Mouse (Mus musculus) heart, adult 2 months (tissue): Measurements from ENCODE around the gene H2-K1. TPM values are rescaled to one million over a fixed set of nuclear protein-coding genes. Genes with fewer than 3 reads are reported as not detected.

Experiments
- DNase-seq, 2 experiments: peaks; one replicate each; pipeline ENCODE4 v3.0.0; 2021
- H3K27ac ChIP-seq: fragments of 200-600 bp; 2 replicates; pipeline ENCODE4 v1.8.1; 2022
- H3K27me3 ChIP-seq: fragments of 200-500 bp; 2 replicates; pipeline ENCODE4 v1.6.1; 2012; ENCODE audit warnings: mild to moderate bottlenecking, low read length, inconsistent platforms, mixed read lengths; ENCODE audit not compliant: control insufficient read depth, insufficient read depth
- H3K36me3 ChIP-seq: fragments of 200-500 bp; 2 replicates; pipeline ENCODE4 v1.6.1; 2012; ENCODE audit warnings: low read length, inconsistent platforms; ENCODE audit not compliant: control insufficient read depth, insufficient read depth
- H3K4me1 ChIP-seq: fragments of 200-500 bp; 2 replicates; pipeline ENCODE4 v1.6.1; 2011; ENCODE audit warnings: low read length; ENCODE audit not compliant: control insufficient read depth, insufficient read depth
- H3K4me3 ChIP-seq: fragments of 200-600 bp; 2 replicates; pipeline ENCODE4 v1.8.1; 2022
- H3K79me2 ChIP-seq: fragments of 200-500 bp; replicated peaks from 2 replicates; pipeline ENCODE4 v1.6.1; 2012; ENCODE audit warnings: mild to moderate bottlenecking, inconsistent platforms, low read length, moderate library complexity, mixed read lengths; ENCODE audit not compliant: control insufficient read depth, insufficient read depth
- H3K9ac ChIP-seq: fragments of 200-500 bp; 2 replicates; pipeline ENCODE4 v1.6.1; 2012; ENCODE audit warnings: low read depth, mild to moderate bottlenecking, control low read depth, inconsistent platforms, low read length, mixed read lengths
- CTCF ChIP-seq: fragments of 200-600 bp; IDR thresholded peaks from 2 replicates; pipeline ENCODE4 v1.8.1; 2022; ENCODE audit warnings: antibody characterized with exemption, mild to moderate bottlenecking, moderate library complexity
- EP300 ChIP-seq: fragments of 200-500 bp; IDR thresholded peaks from 2 replicates; pipeline ENCODE4 v1.6.1; 2011; ENCODE audit warnings: low read depth, low read length, control low read depth; ENCODE audit not compliant: insufficient read depth
- POLR2A ChIP-seq: fragments of 200-500 bp; IDR thresholded peaks from 2 replicates; pipeline ENCODE4 v1.6.1; 2011; ENCODE audit warnings: mild to moderate bottlenecking, low read depth, low read length, control low read depth; ENCODE audit not compliant: insufficient read depth
- WGBS: fragments of 180-500 bp; shearing (Covaris S2); methylation state at CpG from one replicate; pipeline ENCODE4 v1.1.7; 2018; 5-methylcytosine and 5-hydroxymethylcytosine counted together
- intact Hi-C: fragments of 180-260 bp; cut with DNase I; formaldehyde crosslinking; loops from one replicate; pipeline ENCODE4 v1.15.1; 2025
- polyA plus RNA-seq: library from polyadenylated mRNA; depleted of rRNA; stranded (reverse); fragments of >200 nt; gene quantifications from 2 replicates; pipeline ENCODE4 v1.2.3, GENCODE M21; 2012
- total RNA-seq, 2 experiments: library from RNA; stranded (reverse); gene quantifications; 2 replicates each; pipeline ENCODE4 v1.2.3; 2021

Gene H2-K1
- total and polyA plus RNA-seq, 3 experiments, result 103 to 1,075 (median 117) TPM

DNA sequence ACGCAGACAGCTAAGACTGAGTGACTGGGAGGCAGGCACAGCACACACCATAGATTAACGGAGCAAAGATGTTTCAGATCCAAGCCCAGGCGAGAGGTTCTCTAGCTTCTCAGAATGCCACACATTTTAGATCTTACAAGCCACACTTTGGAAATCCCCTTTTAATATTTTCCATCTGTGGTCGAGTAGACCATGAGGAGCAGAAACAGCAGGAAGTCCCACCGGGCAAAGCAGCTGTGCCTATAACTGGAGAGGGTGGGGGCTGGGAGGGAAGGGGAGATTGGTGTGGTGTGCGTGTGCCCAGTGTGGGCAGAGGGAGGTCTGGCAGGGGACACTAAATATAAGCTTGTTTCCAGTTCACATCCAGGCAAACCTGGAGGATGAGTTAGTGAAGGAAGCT is 42.7 kb downstream of the H2-K1 start:
- no peak overlapping the region for H3K27ac ChIP-seq
- WGBS, result 81% methylated on average over 6 of the region's 6 CpGs
- no peaks in the 10 kb centered on the region for H3K79me2 ChIP-seq
- DNase-seq, result no peak
- no peak overlapping the region for H3K9ac ChIP-seq
- no peak overlapping the region for H3K4me3 ChIP-seq
- peaks cover 3% of the 10 kb centered on the region; the same call in 1 of the 2 replicates for H3K36me3 ChIP-seq
- intact Hi-C loops, result no loop called here
- peaks cover 4% of the 10 kb centered on the region; the same call in 1 of the 2 replicates for H3K4me1 ChIP-seq
- no peaks in the 10 kb centered on the region for H3K27me3 ChIP-seq
- no peak for TF ChIP-seq POLR2A
- TF ChIP-seq EP300, result no peak
- TF ChIP-seq CTCF, result no peak

DNA sequence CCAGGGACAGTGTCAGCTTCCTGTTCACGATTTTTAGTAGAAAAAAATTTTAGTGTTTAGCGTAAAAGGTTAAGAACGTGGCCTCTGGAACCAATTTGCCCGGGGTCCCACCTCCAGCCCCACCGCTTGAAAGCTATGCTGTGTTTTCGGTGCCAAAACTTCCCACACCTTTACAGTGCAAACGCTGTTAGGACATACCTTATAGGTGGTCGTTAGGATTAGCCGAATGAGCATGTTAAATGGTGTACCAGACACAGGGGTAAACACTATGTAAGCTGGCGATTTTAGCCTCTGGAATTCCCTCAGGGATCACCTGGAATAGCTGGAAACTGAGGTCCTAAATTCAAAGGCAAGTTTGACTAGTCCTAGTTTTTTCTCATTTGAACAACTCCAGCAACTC is 43.8 kb downstream of the H2-K1 start:
- WGBS, result 6% methylated on average over 10 of the region's 10 CpGs
- no peaks in the 10 kb centered on the region for H3K79me2 ChIP-seq
- intact Hi-C loops, result no loop called here
- peak overlapping the region; percentile 94 for H3K27ac ChIP-seq
- no peak for DNase-seq
- no peaks in the 10 kb centered on the region for H3K27me3 ChIP-seq
- H3K9ac ChIP-seq, result peak overlapping the region; percentile 82
- H3K4me1 ChIP-seq, result peaks cover 4% of the 10 kb centered on the region; the same call in 1 of the 2 replicates
- TF ChIP-seq POLR2A (no peak), EP300 (no peak), CTCF (no peak)
- peak overlapping the region; percentile 99 for H3K4me3 ChIP-seq
- peaks cover 3% of the 10 kb centered on the region; the same call in 1 of the 2 replicates for H3K36me3 ChIP-seq

DNA sequence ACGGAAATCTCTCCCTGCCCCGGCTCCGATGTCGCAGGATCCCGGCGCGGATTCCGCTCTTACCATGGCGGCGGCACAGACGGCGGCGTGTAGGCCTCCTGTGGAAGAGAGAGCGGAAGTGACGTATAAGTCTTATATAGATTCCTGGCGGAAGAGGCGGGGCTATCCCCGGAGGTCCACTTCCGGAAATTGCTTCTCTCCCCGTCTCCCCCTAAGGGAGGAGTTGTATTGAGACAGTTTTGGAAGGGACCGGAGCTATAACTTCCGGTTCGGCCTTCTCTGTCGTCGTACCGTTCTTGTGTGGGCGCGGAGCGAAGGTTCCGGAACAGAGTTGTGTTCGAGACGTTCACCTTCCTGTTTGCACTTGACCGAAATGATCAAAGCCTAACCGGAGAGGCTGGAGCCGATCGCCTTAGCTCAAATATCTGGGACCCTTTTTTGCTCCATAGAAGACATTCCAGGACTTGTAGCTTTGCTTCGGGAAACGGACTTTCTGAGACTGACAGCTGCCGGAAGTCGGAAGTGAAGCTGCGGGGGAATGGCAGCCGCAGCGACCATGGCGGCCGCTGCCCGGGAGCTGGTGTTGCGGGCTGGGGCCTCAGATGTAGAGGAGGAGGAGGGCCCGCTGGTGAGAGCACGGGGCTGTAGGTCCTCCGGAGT is 44.5 kb downstream of the H2-K1 start, which contains the start of the genes Vps52 and Rps18:
Gene Vps52, plus strand, starts transcription at position 258 of the 660 bp plus-strand sequence.
Gene Rps18, minus strand, starts transcription at position 447 of the 660 bp plus-strand sequence.
- Histone ChIP-seq H3K27ac (peak within 1 kb of the TSS; percentile 94), H3K4me3 (peak within 1 kb of the TSS; percentile 99), H3K79me2 (no peaks in the 10 kb centered on the region), H3K9ac (peak within 1 kb of the TSS; percentile 86), H3K36me3 (peaks cover 3% of the 10 kb centered on the region; the same call in 1 of the 2 replicates), H3K27me3 (no peaks in the 10 kb centered on the region), H3K4me1 (peaks cover 5% of the 10 kb centered on the region; the same call in 1 of the 2 replicates)
- WGBS, result under 1% methylated on average over 50 of the region's 50 CpGs
- DNase-seq, result peak; percentile 94 to 96
- TF ChIP-seq POLR2A (peak; percentile 96), EP300 (peak; percentile 72), CTCF (peak; percentile 49)
- intact Hi-C loops, result loop anchor here (1.0 to 2.0 kb wide), 2 partner anchors 15 to 71 kb away; partner anchors contain the start of genes Pfdn6 and Wdr46

DNA sequence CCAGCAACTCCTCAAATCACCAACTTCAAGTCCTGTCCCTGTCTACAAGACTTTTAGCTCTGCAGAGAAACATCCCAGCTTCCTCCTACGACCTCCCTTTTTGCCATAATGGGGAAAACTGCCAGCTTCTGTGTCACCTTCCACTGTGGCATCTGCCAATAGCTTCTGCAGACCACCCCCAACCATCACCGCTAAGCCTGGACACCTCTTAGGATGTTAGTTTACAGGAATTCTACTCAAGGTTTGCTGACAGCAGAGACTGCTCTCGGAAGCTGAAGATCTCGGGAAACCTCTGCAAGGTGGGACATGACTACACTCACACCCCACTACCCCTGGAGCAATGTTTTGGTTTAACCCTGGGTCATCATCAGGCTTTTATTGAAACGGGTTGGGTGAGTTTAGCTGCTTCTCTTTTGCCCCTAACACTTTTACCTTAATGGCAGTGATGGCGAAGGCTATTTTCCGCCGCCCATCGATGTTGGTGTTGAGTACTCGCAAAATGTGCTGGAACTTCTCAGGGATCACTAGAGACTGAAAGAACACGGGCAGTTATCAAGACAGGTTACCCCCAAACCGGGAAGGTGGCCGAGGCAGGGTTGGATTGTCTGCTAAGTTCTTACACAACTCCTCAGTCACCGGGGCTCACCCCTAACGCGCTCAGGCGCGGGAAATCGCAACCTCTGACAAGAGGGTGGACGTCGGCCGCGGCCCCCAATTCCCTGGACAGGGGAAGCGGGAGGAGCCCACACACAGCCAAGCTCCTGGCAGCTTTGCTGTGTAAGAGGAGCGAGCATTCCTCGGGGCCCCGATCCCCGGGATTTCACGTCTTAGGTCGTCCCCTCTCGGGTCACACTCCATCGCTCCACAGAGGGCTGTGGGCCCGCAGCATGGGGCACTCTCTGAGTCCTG is 45.2 kb downstream of the H2-K1 start:
- Histone ChIP-seq H3K36me3 (peaks cover 3% of the 10 kb centered on the region; the same call in 1 of the 2 replicates), H3K27ac (peak overlapping the region; percentile 94), H3K79me2 (no peaks in the 10 kb centered on the region), H3K4me1 (peaks cover 7% of the 10 kb centered on the region), H3K27me3 (no peaks in the 10 kb centered on the region), H3K9ac (peak overlapping the region; percentile 86), H3K4me3 (peak overlapping the region; percentile 99)
- DNase-seq, result peak in 1 of 2 experiments; percentile 16
- intact Hi-C loops, result loop anchor here (1.0 to 2.0 kb wide), 2 partner anchors 15 to 72 kb away; partner anchors contain the start of genes Pfdn6 and Wdr46
- WGBS, result under 1% methylated on average over 33 of the region's 33 CpGs
- TF ChIP-seq CTCF, result no peak

DNA sequence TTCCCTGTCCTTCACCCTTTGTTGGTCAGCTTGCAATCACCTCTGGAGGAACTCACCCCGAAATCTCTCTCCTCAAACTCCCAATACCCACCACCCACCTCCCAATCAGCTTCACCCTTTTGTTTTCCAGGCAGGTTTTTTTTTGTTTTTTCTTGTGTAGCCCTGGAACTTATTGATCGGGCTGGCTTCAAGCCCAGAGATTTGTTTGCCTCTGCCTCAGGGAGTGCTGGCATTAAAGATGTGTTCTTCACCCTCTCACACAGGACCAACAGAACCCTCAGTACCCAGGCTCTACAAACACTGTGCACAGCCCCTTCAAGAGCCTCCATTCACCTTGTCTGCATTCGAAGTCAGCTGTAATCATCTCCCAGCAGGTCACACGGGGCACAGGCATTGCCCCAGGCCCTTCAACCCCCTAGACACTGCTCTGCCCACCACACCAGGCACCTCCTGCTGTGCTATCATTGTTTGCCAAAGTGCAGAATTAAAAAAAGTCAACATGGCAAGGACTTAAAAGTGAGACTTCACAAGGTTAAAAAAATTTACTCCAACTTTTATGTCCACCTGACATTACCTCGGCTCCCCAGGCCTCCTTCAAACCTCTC is 46.1 kb downstream of the H2-K1 start:
- H3K27me3 ChIP-seq, result no peaks in the 10 kb centered on the region
- peaks cover 3% of the 10 kb centered on the region; the same call in 1 of the 2 replicates for H3K36me3 ChIP-seq
- H3K4me1 ChIP-seq, result peaks cover 7% of the 10 kb centered on the region
- no peak overlapping the region; the same call in 1 of the 2 replicates for H3K27ac ChIP-seq
- 36% methylated on average over 5 of the region's 5 CpGs for WGBS
- no peak overlapping the region for H3K4me3 ChIP-seq
- TF ChIP-seq POLR2A, result no peak
- no peak for TF ChIP-seq CTCF
- TF ChIP-seq EP300, result no peak
- no peak for DNase-seq
- H3K79me2 ChIP-seq, result no peaks in the 10 kb centered on the region
- intact Hi-C loops, result loop anchor here (2.0 kb wide), 1 partner anchor 73 kb away; no protein-coding TSS in a partner anchor
- H3K9ac ChIP-seq, result peak overlapping the region; percentile 19
